Mouse (Mus musculus): ENCODE data around the gene Hsd17b14.
A peak's percentile ranks its signal among the peaks of the same experiment; 100 is the strongest.

Hsd17b14 gene

DNA sequence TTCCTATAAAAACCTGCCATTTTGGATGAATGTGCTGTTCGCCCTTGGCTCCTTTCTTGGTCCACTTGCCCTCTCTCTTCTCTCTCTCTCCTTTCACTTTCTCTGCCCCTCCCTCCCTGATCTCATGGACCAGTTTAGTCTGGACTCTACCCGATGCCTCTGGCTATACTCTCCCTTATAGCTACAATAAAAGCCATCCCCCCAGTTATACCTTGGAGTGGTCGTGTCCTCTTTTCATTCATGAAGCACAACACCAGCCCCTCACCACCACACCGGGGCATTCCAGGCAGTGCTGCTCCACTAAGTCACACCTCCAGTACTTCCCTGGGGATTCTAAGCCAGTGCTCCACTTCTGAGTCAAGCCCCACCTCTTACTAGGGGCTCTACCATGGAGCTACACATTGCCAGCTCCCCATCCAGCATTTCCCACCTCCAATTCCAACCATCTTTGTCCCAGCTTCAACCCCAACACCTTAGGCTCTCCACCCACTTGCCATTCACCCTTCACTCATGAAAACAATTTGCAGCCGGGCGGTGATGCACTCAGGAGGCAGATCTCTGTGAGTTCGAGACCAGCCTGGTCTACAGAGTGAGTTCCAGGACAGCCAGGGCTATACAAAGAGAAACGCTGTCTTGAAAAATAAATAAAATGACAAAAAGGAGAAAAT, 12.6 kb downstream of the Hsd17b14 start:
- DNase-seq (ENCODE audit: low spot score), result no peak

GRCm38 (mm10) chr7:45567780-45568516, 13.3 kb downstream of the Hsd17b14 start:
- DNase-seq (ENCODE audit: low spot score), result peak; percentile 95

DNA sequence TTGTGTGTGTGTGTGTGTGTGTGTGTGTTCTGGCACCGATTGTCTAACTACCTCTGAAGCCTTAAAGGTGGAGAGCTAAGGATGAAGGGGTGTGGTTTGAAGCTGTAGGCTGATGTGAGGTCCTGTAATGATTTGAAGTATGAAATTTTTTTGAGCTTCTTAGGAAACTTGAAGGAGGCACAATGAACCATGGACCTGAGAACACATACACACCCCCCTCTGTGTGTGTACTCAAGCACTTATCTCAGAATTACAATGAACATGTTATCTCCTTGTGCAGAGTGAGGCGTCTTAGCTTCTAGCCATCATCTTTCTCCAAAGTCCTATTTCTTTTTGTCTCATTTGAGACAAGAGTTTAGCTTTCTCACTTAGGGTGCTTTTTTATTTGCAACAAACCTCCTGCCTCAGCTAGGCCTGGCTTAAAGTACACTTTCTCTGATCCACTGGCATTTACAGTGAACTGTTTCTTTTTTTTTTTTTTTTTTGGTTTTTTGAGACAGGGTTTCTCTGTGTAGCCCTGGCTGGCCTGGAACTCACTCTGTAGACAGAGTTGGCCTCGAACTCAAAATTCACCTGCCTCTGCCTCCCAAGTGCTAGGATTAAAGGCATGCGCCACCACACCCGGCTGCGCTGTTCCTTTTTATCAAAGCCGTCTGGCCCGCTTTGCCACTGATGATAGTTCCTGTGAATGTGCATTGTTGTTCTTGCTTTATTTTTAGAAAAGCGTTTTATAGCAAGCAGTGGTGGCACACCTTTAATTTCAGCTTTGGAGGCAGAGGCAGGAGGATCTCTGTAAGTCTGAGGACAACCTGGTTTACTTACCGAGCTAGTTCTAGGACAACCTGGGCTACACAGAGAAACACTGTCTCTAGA, 14.1 kb downstream of the Hsd17b14 start:
- DNase-seq (ENCODE audit: low spot score), result no peak

- DNase-seq (ENCODE audit: low spot score), result peak; percentile 83
Observed at GRCm38 (mm10) chr7:45570103-45570741, 15.5 kb downstream of the Hsd17b14 start, which contains the start of gene Bcat2. Gene Bcat2 (plus strand): TSS chr7:45570153.

- DNase-seq (ENCODE audit: low spot score), result no peak
Observed at GRCm38 (mm10) chr7:45571966-45572365, 17.3 kb downstream of the Hsd17b14 start.

DNA sequence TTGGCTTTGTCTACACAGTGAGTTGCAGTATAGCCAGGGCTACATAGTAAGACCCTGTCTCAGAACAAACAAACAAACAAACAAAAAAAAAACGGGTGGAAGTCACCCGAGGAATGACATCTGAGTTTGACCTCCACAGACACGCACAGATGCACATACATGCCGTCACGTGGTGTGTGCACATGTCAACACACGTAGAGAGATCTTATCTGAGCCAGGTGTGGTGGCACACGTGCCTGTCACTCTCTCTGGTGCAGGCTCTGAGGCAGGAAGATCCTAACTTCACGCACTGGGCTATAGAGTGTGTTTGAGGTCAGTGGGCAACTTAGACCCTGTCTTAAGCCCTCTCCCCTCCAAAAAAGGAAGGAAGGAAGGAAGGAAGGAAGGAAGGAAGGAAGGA, 19.3 kb downstream of the Hsd17b14 start:
- DNase-seq (ENCODE audit: low spot score), result no peak

DNA sequence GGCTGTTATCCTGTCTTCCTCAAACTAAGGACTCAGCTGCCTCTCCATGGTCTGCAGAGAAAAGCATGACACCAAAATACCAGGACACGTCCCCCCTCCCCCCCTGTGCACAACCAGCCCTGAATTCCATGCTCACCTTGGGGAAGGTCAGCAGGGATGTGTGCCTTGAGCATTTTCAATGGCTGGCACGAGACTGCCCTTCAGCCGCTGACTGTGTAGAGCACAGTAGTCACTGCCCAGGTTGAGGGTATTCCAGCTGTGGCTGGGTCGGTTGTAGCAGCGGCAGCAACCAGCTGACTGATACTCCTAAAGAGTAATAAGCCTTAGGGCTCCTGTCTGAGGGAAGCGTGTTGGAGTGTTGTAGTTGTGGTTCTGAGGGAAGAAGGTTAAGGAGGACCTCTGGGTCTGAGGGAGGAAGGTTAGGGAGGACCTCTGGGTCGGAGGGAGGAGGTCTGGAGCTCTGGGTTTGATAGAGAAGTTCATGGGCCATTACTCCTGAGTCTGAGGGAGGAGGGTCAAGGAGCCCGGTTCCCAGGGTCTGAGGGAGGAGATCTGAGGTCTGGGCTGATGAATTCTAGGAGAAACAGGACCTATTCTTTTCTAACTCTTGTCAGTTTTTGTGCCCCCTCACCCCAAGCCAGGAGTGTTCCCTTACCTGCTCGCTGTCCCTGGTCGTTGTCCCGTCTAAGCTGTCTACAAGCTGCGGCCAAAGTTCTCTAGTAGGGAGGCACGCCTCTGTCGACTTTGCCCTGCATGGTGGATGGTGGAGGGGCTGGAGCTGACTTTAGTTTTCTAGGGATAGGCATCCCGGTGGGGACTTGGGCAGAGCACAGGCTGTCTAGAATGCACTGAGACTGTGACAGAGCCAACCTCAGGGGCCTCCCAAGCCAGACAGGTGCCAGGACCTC, 20.0 kb downstream of the Hsd17b14 start:
- DNase-seq (ENCODE audit: low spot score), result no peak

GRCm38 (mm10) chr7:45585923-45586322, 31.2 kb downstream of the Hsd17b14 start:
- DNase-seq (ENCODE audit: low spot score), result no peak

GRCm38 (mm10) chr7:45587631-45588592, 33.2 kb downstream of the Hsd17b14 start:
- DNase-seq (ENCODE audit: low spot score), result no peak

- DNase-seq (ENCODE audit: low spot score), result peak; percentile 96
Observed at GRCm38 (mm10) chr7:45589173-45589572, 34.5 kb downstream of the Hsd17b14 start.

DNA sequence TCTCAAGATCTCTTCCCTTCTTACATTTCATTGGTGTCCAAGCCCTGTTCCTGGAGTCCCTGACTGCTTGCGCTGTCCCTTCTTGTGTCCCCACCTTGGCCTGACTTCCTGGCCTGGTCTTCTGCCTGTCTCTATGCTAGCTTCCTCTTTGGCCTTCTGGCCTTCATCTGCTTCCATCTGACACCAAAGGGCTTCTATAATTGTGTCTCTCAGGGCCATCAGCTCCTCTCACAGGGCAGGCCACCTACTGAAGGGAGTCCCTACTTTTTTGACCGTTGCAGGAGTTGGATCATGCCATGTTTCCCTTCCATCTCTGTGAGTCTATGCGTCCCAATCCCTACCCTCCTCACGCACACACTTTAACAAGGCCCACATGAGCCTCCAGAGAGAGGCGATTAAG, 35.2 kb downstream of the Hsd17b14 start:
- DNase-seq (ENCODE audit: low spot score), result no peak

GRCm38 (mm10) chr7:45590874-45591273, 36.2 kb downstream of the Hsd17b14 start:
- DNase-seq (ENCODE audit: low spot score), result peak; percentile 53

GRCm38 (mm10) chr7:45591880-45592279, 37.2 kb downstream of the Hsd17b14 start:
- no peak for DNase-seq (ENCODE audit: low spot score)

DNA sequence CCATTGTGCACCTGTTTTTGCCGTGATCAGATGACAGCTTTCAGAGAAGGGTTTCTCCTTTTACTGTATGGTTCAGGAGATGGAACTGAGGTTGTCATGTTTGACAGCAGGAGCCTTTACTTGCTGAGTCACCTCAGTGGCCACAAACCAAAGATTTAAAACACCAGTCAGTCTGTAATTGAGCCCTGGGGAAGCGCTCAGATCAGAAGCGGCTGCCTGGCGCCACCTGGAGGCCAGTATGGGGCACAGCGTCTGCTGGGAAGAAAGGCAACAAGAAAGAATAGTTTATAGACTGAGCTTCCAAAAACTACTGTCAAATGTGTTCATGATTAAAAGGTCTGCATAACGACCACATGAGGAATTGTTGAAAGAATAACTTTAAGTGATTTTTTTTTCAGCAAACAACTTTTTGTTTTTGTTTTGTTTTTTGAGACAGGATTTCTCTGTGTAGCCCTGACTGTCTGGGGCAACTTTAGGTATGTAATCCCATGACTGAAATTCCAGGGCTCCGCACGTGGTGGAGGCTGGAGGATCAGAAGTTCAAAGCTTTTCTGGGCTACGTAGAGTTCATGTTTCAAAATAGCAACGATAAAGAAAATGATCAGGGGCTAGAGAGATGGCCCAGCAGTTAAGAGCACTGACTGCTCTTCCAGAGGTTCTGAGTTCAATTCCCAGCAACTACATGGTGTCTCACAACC, 38.6 kb downstream of the Hsd17b14 start:
- DNase-seq (ENCODE audit: low spot score), result peak; percentile 81

DNA sequence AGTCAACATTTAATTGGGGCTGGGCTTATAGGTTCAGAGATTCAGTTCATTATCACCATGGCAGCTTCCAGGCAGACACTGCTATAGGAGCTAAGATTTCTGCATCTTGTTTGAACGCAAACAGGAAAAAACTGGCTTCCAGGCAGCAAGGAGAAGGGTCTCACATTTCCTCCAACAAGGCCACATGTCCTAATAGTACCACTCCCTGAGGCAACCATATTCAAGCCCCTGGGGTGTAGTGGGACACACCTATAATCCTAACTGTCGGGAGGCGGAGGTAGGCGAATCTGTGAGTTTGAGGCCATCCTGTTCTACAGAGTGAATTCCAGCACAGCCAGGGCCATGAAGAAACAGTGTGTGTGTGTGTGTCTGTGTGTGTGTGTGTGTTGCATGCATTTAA, 40.5 kb downstream of the Hsd17b14 start:
- no peak for DNase-seq (ENCODE audit: low spot score)

DNA sequence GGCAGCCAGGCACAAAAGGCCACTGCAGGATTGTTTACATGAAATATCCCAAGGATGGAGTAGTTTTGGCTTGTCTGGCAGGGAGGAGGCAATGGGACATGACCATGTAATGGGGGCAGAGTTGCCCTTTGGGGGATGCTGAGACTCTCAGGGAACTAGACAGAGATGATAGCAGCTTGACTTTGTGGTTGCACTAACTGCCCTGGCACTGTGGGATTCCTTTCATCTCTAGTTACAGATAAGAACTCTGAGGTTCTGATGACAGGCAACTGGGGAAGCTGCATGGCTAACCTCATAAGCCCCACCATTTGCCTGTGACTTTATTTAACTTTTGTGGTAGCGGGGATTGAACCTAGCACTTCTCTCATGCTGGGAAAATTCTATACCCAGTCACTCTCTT, 41.4 kb downstream of the Hsd17b14 start:
- DNase-seq (ENCODE audit: low spot score), result no peak

- DNase-seq (ENCODE audit: low spot score), result no peak
Observed at GRCm38 (mm10) chr7:45597013-45597412, 42.3 kb downstream of the Hsd17b14 start.

- DNase-seq (ENCODE audit: low spot score), result no peak
Observed at GRCm38 (mm10) chr7:45597527-45597926, 42.8 kb downstream of the Hsd17b14 start.
